In the genomic region with DNA sequence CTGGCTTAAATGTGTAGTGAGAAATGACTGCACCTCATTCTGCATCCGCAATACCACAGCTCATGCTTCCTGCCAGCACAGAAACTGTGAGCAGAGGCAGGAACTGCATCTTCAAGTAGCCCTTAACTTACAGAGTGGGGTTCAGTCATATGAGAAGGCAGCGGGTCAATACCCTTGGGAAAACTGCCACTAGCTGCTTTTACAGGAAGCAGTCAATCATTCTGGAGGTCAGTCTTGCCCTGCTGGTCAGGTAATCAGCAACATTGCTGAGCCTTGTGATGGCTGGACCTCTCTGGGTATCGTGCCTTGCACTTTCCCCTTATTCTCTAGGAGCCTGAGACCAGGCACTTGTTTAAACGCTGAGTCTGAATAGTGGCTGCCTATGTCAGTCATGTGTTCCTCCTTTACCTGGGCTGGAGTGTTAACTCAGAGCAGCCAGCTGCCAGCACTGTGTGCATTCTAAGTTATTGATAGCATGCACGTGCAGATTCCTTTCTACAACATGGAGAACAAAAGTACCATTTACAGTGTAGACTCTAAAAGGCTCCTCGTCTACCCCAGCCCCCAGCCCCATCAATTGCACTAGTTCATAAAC, we compare ENCODE assay signal across 28 mouse cellular contexts. TPM values are rescaled to one million over a fixed set of nuclear protein-coding genes. Genes with fewer than 3 reads are reported as not detected.
DNase-seq lines count a peak whose midpoint lies in the region; ATAC-seq and TF ChIP-seq lines count a peak whose summit lies in the region.
"Had no signal": no experiment of that assay in that cellular context is flagged by ENCODE, and none has a peak within 500 bp of the region (broad histone marks: within the 10 kb centered on the region; RNA-seq: fewer than 3 reads in every experiment).

No protein-coding gene starts in this region.

- no peaks in the 10 kb centered on the region for H3K27me3 ChIP-seq in kidney, adult 2 months (replicated peaks; ENCODE audit: control insufficient read depth, insufficient read depth, low read length)
- no peaks in the 10 kb centered on the region for H3K27me3 ChIP-seq in kidney, embryonic 15.5 days
- H3K27me3 ChIP-seq in limb, embryonic 14.5 days (ENCODE audit: control insufficient read depth, insufficient read depth, low read length) = no peaks in the 10 kb centered on the region
- H3K27me3 ChIP-seq: forebrain, embryonic 15.5 days; heart, embryonic 13.5 days had no signal

- peak; percentile 77 for DNase-seq in kidney, adult 2 months
- DNase-seq in embryo, embryonic 11 days = peak; percentile 52
- DNase-seq in kidney, postnatal 10 days = peak; percentile 32
- DNase-seq in limb, embryonic 14.5 days (ENCODE audit: low spot score) = no peak
- DNase-seq in cerebellum, adult 11 months = no peak
- DNase-seq in left cerebral cortex, adult 11 months (ENCODE audit: low spot score) = no peak
- no peak for DNase-seq in gastrocnemius, adult 2 months
- DNase-seq: adrenal gland, postnatal 14 days; B cell, adult 2 months; cerebellum, adult 8-10 months; heart, postnatal 4 days; liver; liver, postnatal 0 days; lung, postnatal 4 days; retina, postnatal 1 day; right cerebral cortex, postnatal 4 days had no signal

- 38% methylated on average over 6 of the region's 6 CpGs for WGBS in kidney, adult 2 months
- 35% methylated on average over 6 of the region's 6 CpGs for WGBS in kidney, embryonic 15.5 days
- 42% methylated on average over 6 of the region's 6 CpGs for WGBS in limb, embryonic 14.5 days

- no peaks in the 10 kb centered on the region for H3K9me3 ChIP-seq in kidney, embryonic 15.5 days (replicated peaks)
- no peaks in the 10 kb centered on the region for H3K9me3 ChIP-seq in limb, embryonic 14.5 days (ENCODE audit: control insufficient read depth, low read length)
- H3K9me3 ChIP-seq: forebrain, embryonic 15.5 days; heart, embryonic 13.5 days; midbrain, embryonic 12.5 days had no signal

- no peak overlapping the region for H3K4me3 ChIP-seq in kidney, adult 2 months (ENCODE audit: insufficient read depth, low read depth, low read length)
- H3K4me3 ChIP-seq in kidney, embryonic 15.5 days (replicated peaks) = no peak overlapping the region
- no peak overlapping the region for H3K4me3 ChIP-seq in limb, embryonic 14.5 days (replicated peaks; ENCODE audit: low read length)
- H3K4me3 ChIP-seq in gastrocnemius, adult 2 months = no peak overlapping the region
- H3K4me3 ChIP-seq: erythroblast, embryonic 14.5 days; forebrain, embryonic 15.5 days; heart, embryonic 13.5 days; left cerebral cortex, adult 2 months; midbrain, embryonic 12.5 days had no signal

- no peak overlapping the region for H3K9ac ChIP-seq in kidney, embryonic 15.5 days
- H3K9ac ChIP-seq in limb, embryonic 14.5 days (ENCODE audit: low read depth, low read length, severe bottlenecking) = no peak overlapping the region
- H3K9ac ChIP-seq: forebrain, embryonic 15.5 days; heart, embryonic 13.5 days; liver, postnatal 0 days; midbrain, embryonic 12.5 days had no signal

- no peak for ATAC-seq in kidney, embryonic 15.5 days (replicated peaks; ENCODE audit: low FRiP score)
- 0 out of 2 replicates have a peak, but pooled peaks have one; percentile 23 for ATAC-seq in limb, embryonic 14.5 days (ENCODE audit: low FRiP score, low read depth)
- ATAC-seq: forebrain, embryonic 15.5 days; inflammation-experienced regulatory T-cells, adult 6 months; liver, postnatal 0 days had no signal

- intact Hi-C loops in gastrocnemius, adult 2 months (cut with DNase I) = no loop called here

- H3K27ac ChIP-seq in kidney, adult 2 months (ENCODE audit: insufficient read depth, low read depth, low read length) = no peak overlapping the region
- no peak overlapping the region for H3K27ac ChIP-seq in kidney, embryonic 15.5 days
- H3K27ac ChIP-seq in limb, embryonic 14.5 days (replicated peaks; ENCODE audit: low read depth, low read length) = no peak overlapping the region
- H3K27ac ChIP-seq in gastrocnemius, adult 2 months = no peak overlapping the region
- H3K27ac ChIP-seq: forebrain, embryonic 15.5 days; heart, embryonic 13.5 days; left cerebral cortex, adult 2 months; midbrain, embryonic 12.5 days had no signal

- no peak for TF ChIP-seq CTCF in kidney, adult 2 months (conservative IDR thresholded peaks at IDR 0.05; ENCODE audit: insufficient read depth, insufficient read length, low read depth, low read length)
- TF ChIP-seq CTCF in gastrocnemius, adult 2 months (IDR thresholded peaks at IDR 0.05) = no peak

- H3K36me3 ChIP-seq in kidney, adult 2 months (ENCODE audit: control insufficient read depth, insufficient read depth, low read length) = peaks cover 10% of the 10 kb centered on the region; the same call in 1 of the 2 replicates
- no peaks in the 10 kb centered on the region for H3K36me3 ChIP-seq in kidney, embryonic 15.5 days
- H3K36me3 ChIP-seq in limb, embryonic 14.5 days (ENCODE audit: control insufficient read depth, insufficient read depth, low read length) = no peaks in the 10 kb centered on the region
- H3K36me3 ChIP-seq: forebrain, embryonic 15.5 days; heart, embryonic 13.5 days; midbrain, embryonic 12.5 days had no signal

- H3K4me1 ChIP-seq in kidney, adult 2 months (ENCODE audit: control insufficient read depth, insufficient read depth, low read length) = no peaks in the 10 kb centered on the region; the same call in 1 of the 2 replicates
- peaks cover 6% of the 10 kb centered on the region; the same call in 1 of the 2 replicates for H3K4me1 ChIP-seq in kidney, embryonic 15.5 days
- H3K4me1 ChIP-seq in limb, embryonic 14.5 days (ENCODE audit: control insufficient read depth, insufficient read depth, low read length) = peaks cover 3% of the 10 kb centered on the region; the same call in 1 of the 2 replicates

- no peak overlapping the region for H3K4me2 ChIP-seq in kidney, embryonic 15.5 days
- no peak overlapping the region for H3K4me2 ChIP-seq in limb, embryonic 14.5 days (replicated peaks; ENCODE audit: low read depth, low read length, severe bottlenecking)
- H3K4me2 ChIP-seq: forebrain, embryonic 15.5 days; heart, embryonic 13.5 days; midbrain, embryonic 12.5 days had no signal

- TF ChIP-seq POLR2A in kidney, adult 2 months (IDR thresholded peaks at IDR 0.05; ENCODE audit: low read depth, low read length) = no peak
- TF ChIP-seq POLR2A in limb, embryonic 14.5 days (IDR thresholded peaks at IDR 0.05; ENCODE audit: borderline replicate concordance, extremely low read depth, insufficient read depth, insufficient read length) = no peak

RNA-seq across cellular contexts. Expression of gene Slc17a1, which starts 21.6 kb away (rescaled TPM):
- polyA plus RNA-seq in kidney, adult 2 months (2012; rRNA removed) = 284 and 312 TPM in 2 replicates
- 9.3 TPM in 2 replicates for polyA plus RNA-seq in kidney, embryonic 15.5 days (2015; fragmentation: Nextera tagmentation; extraction: Ambion mirVana)
- polyA plus RNA-seq in limb, embryonic 14.5 days (2012; rRNA removed) = 0.04 and 0.05 TPM in 2 replicates
- polyA plus RNA-seq in limb, embryonic 14.5 days (2014; fragmentation: Nextera tagmentation; extraction: Ambion mirVana) = 0.30 TPM in 1 of 2 replicates, not detected in the other
- not detected for total RNA-seq in gastrocnemius, adult 2 months (2021)
- total RNA-seq: gastrocnemius, adult 18-20 months; granulocyte monocyte progenitor cell, adult 5-6 weeks; heart, postnatal 4 days; layer of hippocampus, adult 8-10 months; left cerebral cortex, adult 2 months had no signal
- polyA plus RNA-seq: embryonic facial prominence, embryonic 11.5 days; erythroblast, embryonic 14.5 days; forebrain, embryonic 15.5 days; heart, embryonic 13.5 days; inflammation-experienced regulatory T-cells, adult 6 months; midbrain, embryonic 12.5 days had no signal

RNA-seq across cellular contexts. Expression of gene Slc17a4, which starts 25.7 kb away (rescaled TPM):
- polyA plus RNA-seq in kidney, adult 2 months (2012; rRNA removed) = 2.6 and 2.8 TPM in 2 replicates
- 2.7 and 2.9 TPM in 2 replicates for polyA plus RNA-seq in kidney, embryonic 15.5 days (2015; fragmentation: Nextera tagmentation; extraction: Ambion mirVana)
- not detected in 2 replicates for polyA plus RNA-seq in limb, embryonic 14.5 days (2012; rRNA removed)
- polyA plus RNA-seq in limb, embryonic 14.5 days (2014; fragmentation: Nextera tagmentation; extraction: Ambion mirVana) = not detected in 2 replicates
- total RNA-seq in gastrocnemius, adult 2 months (2021) = not detected
- total RNA-seq: granulocyte monocyte progenitor cell, adult 5-6 weeks; heart, postnatal 4 days; layer of hippocampus, adult 8-10 months; left cerebral cortex, adult 2 months had no signal
- polyA plus RNA-seq: embryonic facial prominence, embryonic 11.5 days; erythroblast, embryonic 14.5 days; forebrain, embryonic 15.5 days; heart, embryonic 13.5 days; midbrain, embryonic 12.5 days had no signal

RNA-seq across cellular contexts. Expression of gene Hist1h2ba, which starts 44.8 kb away (rescaled TPM):
- polyA plus RNA-seq in kidney, adult 2 months (2012; rRNA removed) = 0.33 and 0.41 TPM in 2 replicates
- polyA plus RNA-seq in kidney, embryonic 15.5 days (2015; fragmentation: Nextera tagmentation; extraction: Ambion mirVana) = not detected in 2 replicates
- polyA plus RNA-seq in limb, embryonic 14.5 days (2012; rRNA removed) = not detected in 2 replicates
- polyA plus RNA-seq in limb, embryonic 14.5 days (2014; fragmentation: Nextera tagmentation; extraction: Ambion mirVana) = not detected in 2 replicates
- total RNA-seq in gastrocnemius, adult 2 months (2021) = not detected
- total RNA-seq: adrenal gland, postnatal 14 days; gastrocnemius, adult 18-20 months; granulocyte monocyte progenitor cell, adult 5-6 weeks; heart, postnatal 4 days; layer of hippocampus, adult 8-10 months; left cerebral cortex, adult 2 months had no signal
- polyA plus RNA-seq: embryonic facial prominence, embryonic 11.5 days; erythroblast, embryonic 14.5 days; forebrain, embryonic 15.5 days; heart, embryonic 13.5 days; inflammation-experienced regulatory T-cells, adult 6 months; liver, postnatal 0 days; midbrain, embryonic 12.5 days; thymus, postnatal 0 days had no signal

RNA-seq across cellular contexts. Expression of gene Hist1h2aa, which starts 45.2 kb away (rescaled TPM):
- polyA plus RNA-seq in kidney, adult 2 months (2012; rRNA removed) = not detected in 2 replicates
- polyA plus RNA-seq in kidney, embryonic 15.5 days (2015; fragmentation: Nextera tagmentation; extraction: Ambion mirVana) = not detected in 2 replicates
- polyA plus RNA-seq in limb, embryonic 14.5 days (2012; rRNA removed) = not detected in 2 replicates
- polyA plus RNA-seq in limb, embryonic 14.5 days (2014; fragmentation: Nextera tagmentation; extraction: Ambion mirVana) = not detected in 2 replicates
- not detected for total RNA-seq in gastrocnemius, adult 2 months (2021)
- total RNA-seq: adrenal gland, postnatal 14 days; gastrocnemius, adult 18-20 months; granulocyte monocyte progenitor cell, adult 5-6 weeks; heart, postnatal 4 days; layer of hippocampus, adult 8-10 months; left cerebral cortex, adult 2 months had no signal
- polyA plus RNA-seq: embryonic facial prominence, embryonic 11.5 days; erythroblast, embryonic 14.5 days; forebrain, embryonic 15.5 days; heart, embryonic 13.5 days; inflammation-experienced regulatory T-cells, adult 6 months; liver, postnatal 0 days; midbrain, embryonic 12.5 days; thymus, postnatal 0 days had no signal

RNA-seq across cellular contexts. Expression of gene Slc17a3, which starts 49.9 kb away (rescaled TPM):
- 142 and 150 TPM in 2 replicates for polyA plus RNA-seq in kidney, adult 2 months (2012; rRNA removed)
- 3.4 and 4.0 TPM in 2 replicates for polyA plus RNA-seq in kidney, embryonic 15.5 days (2015; fragmentation: Nextera tagmentation; extraction: Ambion mirVana)
- 0.20 and 0.29 TPM in 2 replicates for polyA plus RNA-seq in limb, embryonic 14.5 days (2012; rRNA removed)
- polyA plus RNA-seq in limb, embryonic 14.5 days (2014; fragmentation: Nextera tagmentation; extraction: Ambion mirVana) = 0.39 and 0.44 TPM in 2 replicates
- total RNA-seq in gastrocnemius, adult 2 months (2021) = not detected
- total RNA-seq: granulocyte monocyte progenitor cell, adult 5-6 weeks; heart, postnatal 4 days; layer of hippocampus, adult 8-10 months; left cerebral cortex, adult 2 months had no signal
- polyA plus RNA-seq: embryonic facial prominence, embryonic 11.5 days; erythroblast, embryonic 14.5 days; forebrain, embryonic 15.5 days; heart, embryonic 13.5 days; inflammation-experienced regulatory T-cells, adult 6 months; midbrain, embryonic 12.5 days; thymus, postnatal 0 days had no signal

Comparison
In these comparisons a context has a peak if more than half of its experiments do, and no peak if none do; other contexts are left out.
1. RNA of gene Slc17a1, which starts 21.6 kb away (polyA plus RNA-seq): 284 to 312 TPM in kidney, adult 2 months; 9.3 TPM in kidney, embryonic 15.5 days and 0.04 to 0.30 TPM in limb, embryonic 14.5 days; every median in the first group is over 10 times any median in the second.
2. DNase-seq: peak in kidney, adult 2 months (single experiment), embryo, embryonic 11 days (single experiment) and kidney, postnatal 10 days (single experiment); none in limb, embryonic 14.5 days (single experiment), cerebellum, adult 11 months (single experiment), left cerebral cortex, adult 11 months (single experiment) and gastrocnemius, adult 2 months (single experiment).